Mouse (Mus musculus): ENCODE data around the gene Trpm3.

Gene Trpm3

DNA sequence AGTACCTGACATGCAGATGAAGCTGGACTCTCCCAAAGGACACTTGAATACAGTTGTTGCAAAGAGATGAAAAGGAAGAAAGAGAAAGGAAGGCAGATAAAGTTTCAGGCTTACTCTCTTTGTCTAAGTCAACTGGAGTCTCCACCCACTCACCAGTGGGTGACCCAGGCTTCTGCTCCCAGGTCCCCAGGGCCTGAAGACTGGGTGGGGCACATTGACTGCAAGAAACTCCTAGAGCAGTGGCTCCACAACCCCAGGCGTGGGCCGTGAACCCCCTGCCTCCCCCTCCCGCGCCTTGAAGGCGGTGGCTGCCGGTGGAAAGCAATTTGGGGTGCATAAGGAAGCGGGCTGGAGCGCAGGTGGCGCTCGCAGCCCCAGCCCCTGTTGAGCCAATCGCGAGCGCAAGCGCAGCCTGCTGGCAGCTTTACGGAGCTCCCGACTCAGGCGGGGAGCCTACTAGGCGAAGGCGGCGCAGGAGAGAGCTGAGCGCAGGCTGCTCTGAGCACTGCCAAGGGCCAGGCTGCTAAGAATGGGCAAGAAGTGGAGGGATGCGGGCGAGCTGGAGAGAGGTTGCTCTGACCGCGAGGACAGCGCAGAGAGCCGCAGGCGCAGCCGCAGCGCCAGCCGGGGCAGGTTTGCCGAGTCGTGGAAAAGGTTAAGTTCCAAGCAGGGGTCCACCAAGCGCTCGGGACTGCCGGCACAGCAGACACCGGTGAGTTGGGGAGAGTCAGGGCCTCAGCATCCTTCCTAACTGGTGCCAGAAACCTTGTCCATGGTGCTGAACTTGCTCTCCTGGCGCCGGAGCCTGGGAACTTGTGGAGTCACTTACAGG is at the start of gene Trpm3:
Trpm3 (plus strand) TSS at position 457 of the 832 bp plus-strand sequence.
- peak; percentile 81 for DNase-seq (ENCODE audit: extremely low spot score, low spot score)

DNA sequence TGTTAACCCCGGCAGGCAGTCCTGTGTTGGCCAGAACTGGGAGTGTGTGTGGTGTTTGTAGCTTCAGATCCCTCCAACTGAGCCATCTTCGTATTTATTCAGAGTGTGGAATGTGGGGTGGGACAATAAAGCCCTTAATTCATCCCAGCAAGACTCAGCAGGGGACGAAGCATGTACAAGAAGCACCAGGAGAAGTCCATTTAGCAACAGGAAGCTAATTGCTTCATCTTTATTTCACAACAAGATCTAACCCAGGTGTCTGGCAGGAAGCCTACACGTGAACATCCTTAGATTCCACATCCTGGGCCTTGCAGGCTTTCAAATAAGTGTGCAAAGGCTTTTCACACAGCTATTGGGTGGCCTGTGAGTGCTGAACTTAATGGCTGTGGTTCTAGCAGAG is 38.3 kb upstream of the Trpm3 start:
- DNase-seq (ENCODE audit: extremely low spot score, low spot score) = no peak

DNA sequence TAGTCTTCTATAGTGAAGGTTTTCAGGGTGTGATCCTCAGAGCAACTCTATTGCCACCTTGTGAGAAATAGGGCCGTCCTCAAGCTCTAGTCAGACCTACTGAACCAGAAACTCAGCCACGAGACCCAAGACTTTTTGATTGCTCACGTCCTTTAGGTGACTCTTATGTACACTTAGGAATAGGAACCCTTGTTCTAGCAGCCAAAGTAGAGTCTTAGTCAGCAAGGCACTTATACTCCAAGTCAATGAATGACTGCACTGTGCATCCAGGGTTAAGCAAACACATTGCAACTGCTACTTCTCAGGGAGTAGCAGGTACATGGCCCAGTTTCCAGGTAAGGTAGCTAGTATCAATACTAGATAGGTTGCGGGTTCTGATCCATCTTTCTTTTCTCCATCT is 35.0 kb upstream of the Trpm3 start:
- DNase-seq (ENCODE audit: extremely low spot score, low spot score) = no peak

DNA sequence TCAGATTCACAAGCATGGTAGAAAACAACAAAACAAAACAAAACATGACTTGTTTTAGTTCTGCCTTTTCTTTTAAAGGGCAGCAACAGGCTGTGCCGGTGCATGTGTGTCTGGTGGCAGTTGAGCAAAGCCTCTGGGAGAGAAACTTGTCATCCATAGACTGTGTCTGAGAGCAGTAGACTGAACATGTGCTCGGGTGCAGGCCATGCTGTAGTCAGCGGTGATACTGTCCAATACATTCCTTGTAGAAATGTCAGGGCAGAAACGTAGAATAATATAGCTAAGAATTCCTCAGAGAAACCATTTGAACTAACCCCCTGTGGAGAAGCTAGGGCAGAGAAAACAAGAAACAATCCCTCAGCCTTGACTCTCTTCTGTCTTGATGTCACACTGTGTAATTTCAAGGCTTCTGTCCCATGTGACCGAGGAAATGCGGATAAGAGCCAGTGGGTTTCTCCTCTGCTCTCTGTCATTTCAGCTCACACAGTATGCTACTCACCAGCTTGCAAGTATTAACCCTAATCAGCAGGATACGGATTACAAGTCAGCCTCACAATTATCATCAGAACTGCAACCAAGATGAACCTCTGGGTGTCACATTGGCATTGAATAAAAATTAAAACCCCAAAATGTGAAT is 33.9 kb upstream of the Trpm3 start:
- no peak for DNase-seq (ENCODE audit: extremely low spot score, low spot score)

DNA sequence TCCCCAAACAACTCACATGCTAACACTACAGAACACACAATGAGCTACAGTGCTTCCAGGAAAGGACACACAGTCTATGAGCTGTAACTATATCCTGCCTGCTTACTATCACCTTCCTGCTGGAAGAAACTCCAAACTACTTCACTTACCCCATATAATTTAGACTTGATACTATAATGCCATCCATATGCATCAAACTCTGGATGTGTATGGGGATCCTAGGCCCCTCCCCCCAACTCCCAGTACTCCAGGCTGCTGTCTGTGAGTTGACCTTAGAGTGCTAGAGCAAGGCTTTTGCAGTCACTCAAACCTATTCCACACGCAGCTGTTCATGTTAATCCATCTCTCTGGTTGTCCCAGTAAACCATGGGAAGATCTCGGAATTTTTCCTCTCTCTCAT is 33.2 kb upstream of the Trpm3 start:
- DNase-seq (ENCODE audit: extremely low spot score, low spot score) = no peak

DNA sequence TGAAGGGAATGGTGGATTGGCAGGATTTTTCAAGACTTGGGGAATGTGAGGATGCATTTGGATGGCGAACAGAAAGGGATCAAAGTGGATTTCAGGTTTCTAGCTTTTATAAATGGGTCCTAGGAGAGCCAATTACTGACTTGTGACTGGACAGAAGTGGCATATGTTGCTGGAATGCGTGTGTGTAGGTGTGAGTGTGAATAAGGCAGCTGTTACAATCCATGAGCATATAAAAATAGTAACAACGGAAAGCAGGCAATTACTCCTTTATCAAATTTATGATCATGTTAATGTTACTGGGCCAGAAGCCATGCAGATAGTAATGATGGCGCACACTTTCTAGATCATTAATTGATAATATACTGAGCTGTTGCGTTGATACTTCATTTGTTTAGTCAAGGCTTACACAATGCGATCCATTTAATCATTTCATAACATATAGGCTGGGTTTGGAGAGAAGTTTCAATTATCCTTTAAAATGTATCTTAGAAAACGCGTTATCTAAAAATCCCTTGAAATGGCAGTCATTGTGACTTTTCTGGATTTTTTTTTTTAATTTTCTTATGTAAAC is 29.9 kb upstream of the Trpm3 start:
- no peak for DNase-seq (ENCODE audit: extremely low spot score, low spot score)

DNA sequence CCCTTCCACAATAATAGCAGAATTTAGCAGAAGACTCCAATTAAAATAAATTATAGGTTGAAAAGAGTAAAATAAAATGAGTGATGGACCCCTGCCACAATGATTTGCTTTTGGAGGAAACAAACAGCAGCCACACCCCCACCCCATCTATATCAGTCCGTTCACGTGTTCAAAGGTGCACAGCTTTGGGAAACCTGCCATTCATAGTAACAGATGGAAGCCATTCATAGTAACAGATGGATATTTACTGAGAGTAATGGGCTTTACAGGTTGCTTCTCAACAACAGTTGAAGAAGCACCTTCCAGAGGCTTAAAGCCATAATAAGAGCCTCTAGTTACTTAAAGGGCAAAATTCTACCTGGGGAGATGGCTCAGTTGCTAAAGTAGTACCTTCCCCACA is 17.9 kb upstream of the Trpm3 start:
- no peak for DNase-seq (ENCODE audit: extremely low spot score, low spot score)

DNA sequence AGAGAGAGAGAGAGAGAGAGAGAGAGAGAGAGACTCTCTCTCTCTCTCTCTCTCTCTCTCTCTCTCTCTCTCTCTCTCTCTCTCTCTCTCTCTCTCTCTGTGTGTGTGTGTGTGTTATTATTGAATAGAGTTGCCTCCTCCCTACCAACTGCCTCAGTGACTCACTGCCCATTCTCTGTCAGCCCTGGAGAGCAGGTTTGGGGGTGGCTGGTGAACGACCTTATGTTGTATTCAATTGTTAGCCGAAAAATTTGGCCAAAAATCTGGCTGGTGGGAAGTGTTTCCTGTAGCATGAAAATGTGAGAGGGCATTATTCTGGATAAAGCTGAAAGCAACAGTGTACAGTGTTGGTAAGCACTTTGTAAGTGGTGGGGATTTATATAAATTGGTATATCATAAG is 17.2 kb upstream of the Trpm3 start:
- no peak for DNase-seq (ENCODE audit: extremely low spot score, low spot score)

DNA sequence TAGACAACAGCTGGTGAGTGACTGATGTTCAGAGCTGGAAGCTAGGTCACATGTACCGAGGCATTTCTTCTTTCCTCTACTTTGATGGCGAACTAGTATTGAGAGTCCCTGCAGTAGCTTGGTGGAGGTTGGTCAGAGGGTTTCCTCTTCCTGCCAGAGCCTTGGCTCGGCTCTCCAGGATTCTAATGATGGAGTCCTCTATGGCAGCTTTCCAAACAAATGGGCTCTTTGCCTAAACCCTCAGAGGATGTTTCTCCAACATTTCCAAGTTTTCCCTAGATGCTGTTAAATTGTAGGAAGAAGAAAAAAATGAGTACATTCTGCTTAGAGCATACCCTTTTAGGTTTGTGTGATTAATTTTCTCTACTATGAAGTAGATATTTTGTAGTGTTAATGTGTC is 6.2 kb upstream of the Trpm3 start:
- DNase-seq (ENCODE audit: extremely low spot score, low spot score) = no peak

DNA sequence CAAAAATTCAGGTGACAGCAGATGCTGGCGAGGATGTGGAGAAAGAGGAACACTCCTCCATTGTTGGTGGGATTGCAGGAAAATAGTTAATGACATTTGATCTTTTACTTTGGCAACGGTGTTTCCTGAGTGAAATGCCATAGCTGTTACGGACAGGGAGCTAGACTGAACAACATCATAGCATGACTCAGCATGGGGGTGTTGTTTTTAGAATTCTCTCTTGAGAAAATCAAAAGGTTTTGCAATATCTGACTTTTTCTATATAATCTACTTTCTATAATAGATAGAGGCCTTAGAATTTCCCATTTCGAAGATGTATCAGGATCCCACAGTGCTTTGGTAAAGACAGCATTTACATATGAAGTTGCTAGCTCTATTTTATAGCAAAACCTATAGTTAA is 39.7 kb downstream of the Trpm3 start:
- DNase-seq (ENCODE audit: extremely low spot score, low spot score) = no peak

DNA sequence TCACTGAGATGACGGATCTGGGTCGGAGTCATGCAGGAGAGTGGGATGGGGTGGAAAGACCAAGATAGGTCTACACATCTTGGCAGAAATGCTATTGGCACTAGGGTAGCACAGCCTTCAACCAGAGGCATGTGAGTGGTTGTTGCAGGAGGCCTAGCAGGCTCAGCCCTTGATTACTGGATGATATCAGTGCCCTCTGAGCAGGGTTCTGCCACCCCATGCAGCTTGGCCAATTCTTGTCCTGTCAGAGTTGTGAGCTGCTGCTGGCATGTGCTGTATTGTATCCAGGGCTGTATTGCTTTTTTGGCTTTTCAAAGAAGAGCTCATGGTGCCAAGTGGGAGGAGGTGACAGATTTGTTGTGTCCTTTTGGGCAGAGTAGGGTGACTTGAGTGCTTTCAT is 40.2 kb downstream of the Trpm3 start:
- no peak for DNase-seq (ENCODE audit: extremely low spot score, low spot score)

DNA sequence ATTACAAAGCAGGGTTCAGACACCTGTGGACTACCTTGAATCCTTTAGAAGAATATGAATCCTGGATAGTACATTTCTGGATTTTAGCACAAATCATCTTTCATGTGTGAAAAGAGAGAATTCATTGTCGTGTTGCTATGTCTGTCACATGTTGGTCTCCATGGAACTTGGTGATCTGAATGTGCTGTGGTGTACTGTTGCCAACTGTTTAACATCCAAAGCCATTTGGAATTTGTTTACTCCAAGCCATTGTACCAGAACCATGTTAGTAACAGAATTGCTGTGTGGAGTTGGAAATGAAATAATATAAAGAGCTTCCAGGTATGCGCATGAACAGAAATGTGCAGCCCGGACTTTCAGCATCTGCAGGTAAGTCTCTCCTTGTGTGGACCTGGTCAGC is 41.3 kb downstream of the Trpm3 start:
- no peak for DNase-seq (ENCODE audit: extremely low spot score, low spot score)

DNA sequence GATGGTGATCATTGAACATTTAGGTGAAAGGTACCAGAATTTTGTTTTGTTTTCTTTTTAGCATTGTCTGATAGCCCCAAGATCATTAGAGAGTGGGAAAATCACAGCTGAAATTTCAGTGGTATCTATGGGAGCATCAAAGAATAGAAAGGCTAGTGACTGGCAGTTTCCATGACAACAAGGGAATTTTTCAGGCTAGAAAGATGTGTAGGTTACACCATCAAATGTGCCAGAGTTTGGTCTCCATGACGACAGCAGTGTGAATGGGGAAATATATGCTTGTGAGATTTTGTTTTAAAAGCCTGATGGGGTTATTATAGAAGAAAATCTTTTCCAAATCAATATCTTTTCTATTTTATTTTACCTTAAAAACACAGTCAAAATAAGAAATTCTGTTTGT is 50.9 kb downstream of the Trpm3 start:
- DNase-seq (ENCODE audit: extremely low spot score, low spot score) = no peak

DNA sequence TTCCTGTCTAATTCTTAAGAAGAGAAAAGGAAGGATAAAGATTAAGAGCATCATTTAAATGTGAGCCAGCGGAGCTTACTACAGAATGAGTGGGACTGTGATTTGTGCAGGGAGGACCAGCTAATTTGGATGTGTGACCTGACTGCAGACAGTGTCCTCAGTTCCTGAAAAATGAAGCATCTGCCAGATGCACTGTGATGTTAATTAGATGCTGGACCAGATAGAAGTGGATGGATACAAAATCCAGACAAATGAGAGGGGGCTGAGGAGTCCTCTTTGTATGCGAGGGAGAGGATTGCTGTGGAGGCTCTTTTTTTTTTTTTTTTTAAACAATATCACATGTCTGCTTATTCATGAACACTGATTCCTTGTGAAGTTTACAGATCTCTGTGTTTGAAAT is 83.7 kb downstream of the Trpm3 start:
- no peak for DNase-seq (ENCODE audit: extremely low spot score, low spot score)

DNA sequence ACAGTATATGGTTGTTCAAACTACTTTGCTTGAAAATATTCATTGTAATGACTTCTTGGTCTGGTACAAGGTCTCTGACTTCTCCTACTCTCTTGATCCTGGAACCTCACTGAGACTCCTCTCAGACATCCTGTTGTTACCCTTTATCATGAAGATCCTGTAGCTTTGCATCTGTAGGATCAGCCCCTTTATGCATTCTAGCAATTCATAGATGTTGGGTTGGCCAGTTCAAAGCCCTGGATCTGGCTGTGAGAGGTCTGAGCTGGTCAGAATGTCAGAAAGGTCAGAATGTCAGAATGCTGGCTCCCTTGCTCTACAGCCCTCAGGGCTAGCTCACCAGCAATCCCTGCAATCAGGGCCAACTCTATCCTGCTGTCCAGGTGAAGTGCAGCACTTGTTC is 95.3 kb downstream of the Trpm3 start:
- no peak for DNase-seq (ENCODE audit: extremely low spot score, low spot score)

DNA sequence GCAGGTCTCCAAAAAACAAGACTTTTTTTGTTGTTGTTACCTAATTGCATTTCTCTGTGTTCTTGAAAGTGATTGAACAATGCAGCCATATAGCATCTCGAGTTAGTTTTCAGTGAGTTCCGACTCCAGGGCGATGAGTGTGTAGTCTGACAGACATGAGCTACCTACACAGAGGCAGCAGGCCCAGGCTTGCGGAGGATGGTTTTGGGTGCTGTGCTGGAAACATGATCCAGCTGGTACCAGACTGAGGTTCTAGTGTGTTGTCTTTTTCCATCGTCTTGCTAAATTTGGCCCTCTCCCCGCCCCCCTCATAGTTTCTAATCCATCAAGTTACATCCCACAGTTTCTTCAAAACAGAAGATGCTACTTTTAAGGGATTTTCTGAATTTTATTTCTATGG is 110.2 kb downstream of the Trpm3 start:
- no peak for DNase-seq (ENCODE audit: extremely low spot score, low spot score)

DNA sequence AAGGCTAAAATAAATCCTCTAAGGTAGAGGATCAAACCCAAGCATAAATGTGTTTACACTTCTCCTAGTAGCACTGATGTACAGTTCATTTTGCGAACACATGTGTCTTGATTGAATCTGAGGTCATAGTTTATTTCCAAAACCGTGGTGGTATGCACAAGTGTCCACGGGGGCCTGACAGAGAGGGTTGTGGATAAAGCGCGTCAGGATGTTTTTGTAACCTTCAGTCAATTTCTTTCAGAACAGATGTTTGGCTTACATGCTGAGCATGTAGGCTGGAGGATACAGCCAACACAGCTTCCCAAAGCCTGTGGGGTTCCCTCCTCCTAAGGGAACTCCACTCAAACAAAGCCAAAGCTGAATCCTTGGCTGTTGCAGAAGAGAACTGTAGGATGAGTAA is 134.1 kb downstream of the Trpm3 start:
- no peak for DNase-seq (ENCODE audit: extremely low spot score, low spot score)

DNA sequence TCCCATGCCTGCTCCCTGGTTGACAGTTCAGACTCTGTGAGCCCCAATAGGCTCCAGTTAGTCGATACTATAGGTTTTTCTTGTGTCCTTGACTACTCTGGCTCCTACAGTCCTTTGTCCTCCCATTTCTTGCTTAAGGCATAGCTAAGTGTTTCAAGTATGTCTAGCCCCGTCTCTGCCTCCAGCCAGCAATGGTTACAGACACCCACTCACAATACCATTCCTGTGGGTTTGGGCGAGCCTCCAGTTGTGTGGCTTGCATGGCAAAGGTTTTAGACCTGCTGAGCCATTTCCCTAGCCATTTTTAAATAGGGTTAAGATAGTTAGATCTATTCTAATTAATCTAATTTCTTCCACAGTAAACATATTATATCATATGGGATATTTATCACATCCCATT is 145.8 kb downstream of the Trpm3 start:
- DNase-seq (ENCODE audit: extremely low spot score, low spot score) = no peak

DNA sequence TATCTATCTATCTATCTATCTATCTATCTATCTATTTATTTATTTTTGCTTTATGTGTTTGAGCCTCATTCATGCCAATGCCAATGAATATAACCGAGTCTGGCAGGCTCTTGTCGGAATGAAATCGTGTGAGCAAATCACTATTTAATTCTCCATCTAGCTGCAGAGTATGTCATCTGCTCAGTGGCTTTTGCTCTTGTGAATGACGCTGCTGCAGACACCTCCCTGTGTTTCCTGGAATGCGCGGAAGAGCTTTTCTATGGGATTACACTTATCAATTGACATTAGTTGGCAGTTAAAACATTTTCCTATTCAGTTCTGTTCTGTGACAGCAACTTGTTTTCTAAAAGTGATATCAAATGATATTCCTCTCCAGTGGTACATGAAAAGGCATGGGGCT is 153.8 kb downstream of the Trpm3 start:
- no peak for DNase-seq (ENCODE audit: extremely low spot score, low spot score)

DNA sequence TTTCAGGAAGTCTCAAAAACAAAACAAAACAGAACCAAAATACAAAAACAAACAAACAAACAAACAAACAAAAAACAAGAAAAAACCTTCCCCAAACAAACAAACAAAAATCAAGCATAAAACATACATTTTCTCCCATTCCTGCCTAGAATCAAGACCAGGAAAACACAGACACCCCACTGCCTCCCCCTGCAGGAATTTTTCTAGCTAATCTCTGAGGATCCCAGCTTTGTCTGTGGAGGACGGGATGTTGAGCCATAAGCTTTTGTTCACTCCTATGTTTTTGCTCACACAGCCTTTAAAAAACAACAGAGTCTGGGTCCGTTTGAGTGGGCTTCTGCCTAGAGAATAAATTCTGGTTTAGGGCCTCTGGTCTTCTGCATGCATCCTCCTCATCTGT is 162.1 kb downstream of the Trpm3 start:
- DNase-seq (ENCODE audit: extremely low spot score, low spot score) = no peak

DNA sequence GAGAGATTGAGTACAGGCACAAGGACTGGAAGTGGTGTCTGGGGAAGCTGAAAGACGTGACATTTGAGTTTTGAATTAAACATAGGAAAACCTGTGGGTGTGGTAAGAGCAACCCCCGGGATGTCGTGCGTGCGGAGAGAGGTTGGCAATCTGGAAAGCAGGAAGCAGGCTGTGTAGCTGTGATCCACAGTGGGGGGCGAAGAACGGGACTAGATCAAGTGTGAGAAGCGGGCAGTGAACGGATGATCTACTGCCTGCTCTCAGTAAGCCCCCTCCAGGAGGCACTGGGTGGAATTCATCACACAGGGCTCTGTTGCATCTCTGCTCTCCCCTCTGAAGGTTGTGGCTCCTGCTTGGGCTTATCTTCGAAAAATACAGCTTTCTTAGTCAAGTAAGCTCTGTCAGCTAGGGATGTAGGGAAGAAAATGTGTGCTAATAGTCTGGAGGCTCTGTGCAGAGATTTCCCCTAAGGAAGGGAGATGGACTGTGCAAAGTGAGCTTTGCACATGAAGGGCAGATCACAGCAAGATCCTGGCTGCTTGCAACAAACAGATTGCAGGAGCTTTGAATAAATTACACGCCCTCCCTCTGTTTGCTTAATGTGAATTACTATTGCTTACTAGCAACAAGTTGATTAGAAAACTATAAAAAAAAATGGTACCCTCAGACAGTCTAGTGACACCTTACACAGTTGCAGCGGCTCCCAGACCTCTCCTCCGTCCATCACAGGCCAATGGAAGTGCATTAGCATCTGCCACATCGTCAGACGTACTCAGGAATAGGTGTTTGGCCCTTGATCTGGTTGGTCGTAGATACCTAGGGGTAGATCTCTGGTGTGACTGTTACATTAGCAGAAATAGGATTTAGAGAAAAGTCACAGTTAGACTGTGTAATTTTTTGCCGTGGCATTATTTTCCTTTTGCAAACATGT is 164.4 kb downstream of the Trpm3 start:
- peak; percentile 20 for DNase-seq (ENCODE audit: extremely low spot score, low spot score)

All from neural tube, embryonic 10.5 days (tissue).